Mouse (Mus musculus) layer of hippocampus, adult 2 months (tissue): ENCODE results near the gene Dtx4. TPM values are rescaled to one million over a fixed set of nuclear protein-coding genes. Genes with fewer than 3 reads are reported as not detected.
"Not testable (repeated sequence)": the region's sequence is repeated elsewhere in the genome, so short reads cannot be mapped to it uniquely, and the experiment has no call there.

Experiments used
- DNase-seq, 2 experiments: peaks; one replicate each; pipeline ENCODE4 v3.0.0; 2022; ENCODE audit warnings: low spot score in 2 of 2
- H3K27ac ChIP-seq: fragments of 200-600 bp; 2 replicates; pipeline ENCODE4 v1.8.1; 2022
- H3K4me3 ChIP-seq: fragments of 200-600 bp; 2 replicates; pipeline ENCODE4 v1.8.1; 2022; ENCODE audit warnings: mild to moderate bottlenecking
- CTCF ChIP-seq: fragments of 200-600 bp; conservative IDR thresholded peaks from 2 replicates; pipeline ENCODE4 v1.8.1; 2022; ENCODE audit warnings: antibody characterized with exemption, mild to moderate bottlenecking, moderate library complexity
- long read RNA-seq, 2 experiments: library from polyadenylated mRNA; stranded (forward); transcript quantifications; one replicate each; pipeline ENCODE4 v2.0.0; 2021; ENCODE audit warnings: borderline mapping rate in 2 of 2
- total RNA-seq, 2 experiments: library from RNA; stranded (reverse); gene quantifications; 2 replicates each; pipeline ENCODE4 v1.2.3; 2021

Gene Dtx4
- 10 to 100 TPM; 32.5 to 35.9 TPM for total RNA-seq
- long read RNA-seq, experiment 1, full-length matches to known transcripts, result 13 of 31 reads
- long read RNA-seq, experiment 1, partial matches to known transcripts, result 12 of 31 reads
- long read RNA-seq, experiment 1, other reads (novel, unspliced or antisense), result 6 of 31 reads
- long read RNA-seq, experiment 2, full-length matches to known transcripts, result 19 of 36 reads
- long read RNA-seq, experiment 2, partial matches to known transcripts, result 8 of 36 reads
- long read RNA-seq, experiment 2, other reads (novel, unspliced or antisense), result 9 of 36 reads

- H3K27ac ChIP-seq, result peak within 1 kb of the TSS; percentile 97
- TF ChIP-seq CTCF, result peak; percentile 81
- peak; percentile 94 for DNase-seq
- H3K4me3 ChIP-seq, result peak within 1 kb of the TSS; percentile 62
These were observed at the start of gene Dtx4 for GRCm38 (mm10) chr19:12501370-12502347. Gene Dtx4 (minus strand): TSS chr19:12501454.

GRCm38 (mm10) chr19:12550005-12550942, 49.0 kb upstream of the Dtx4 start:
- no peak overlapping the region for H3K27ac ChIP-seq
- H3K4me3 ChIP-seq, result no peak overlapping the region
- no peak for TF ChIP-seq CTCF
- DNase-seq, result no peak

- Histone ChIP-seq H3K27ac (no peak overlapping the region), H3K4me3 (no peak overlapping the region)
- TF ChIP-seq CTCF, result peak; percentile 62
- DNase-seq, result no peak
These were observed 47.9 kb upstream of the Dtx4 start for GRCm38 (mm10) chr19:12549166-12549565.

GRCm38 (mm10) chr19:12545440-12545839, 44.2 kb upstream of the Dtx4 start, which contains the start of gene Fam111a:
Gene Fam111a (plus strand): TSS chr19:12545740.
- not testable (repeated sequence) for H3K27ac ChIP-seq, DNase-seq, H3K4me3 ChIP-seq

GRCm38 (mm10) chr19:12541644-12542043, 40.4 kb upstream of the Dtx4 start:
- no peak for DNase-seq
- no peak for TF ChIP-seq CTCF

GRCm38 (mm10) chr19:12540727-12541126, 39.5 kb upstream of the Dtx4 start:
- no peak for DNase-seq
- Histone ChIP-seq H3K27ac (no peak overlapping the region), H3K4me3 (no peak overlapping the region)
- TF ChIP-seq CTCF, result no peak

More at GRCm38 (mm10) chr19:12541644-12542043, 40.4 kb upstream of the Dtx4 start:
- no peak overlapping the region for H3K4me3 ChIP-seq
- no peak overlapping the region for H3K27ac ChIP-seq

GRCm38 (mm10) chr19:12539975-12540374, 38.7 kb upstream of the Dtx4 start:
- no peak for TF ChIP-seq CTCF
- Histone ChIP-seq H3K27ac (no peak overlapping the region), H3K4me3 (no peak overlapping the region)
- DNase-seq, result no peak

- no peak for DNase-seq
- Histone ChIP-seq H3K4me3 (no peak overlapping the region), H3K27ac (no peak overlapping the region)
- no peak for TF ChIP-seq CTCF
These were observed 35.9 kb upstream of the Dtx4 start for GRCm38 (mm10) chr19:12537168-12537567.

- Histone ChIP-seq H3K4me3 (no peak overlapping the region), H3K27ac (no peak overlapping the region)
- no peak for DNase-seq
- TF ChIP-seq CTCF, result no peak
These were observed 22.1 kb upstream of the Dtx4 start for GRCm38 (mm10) chr19:12523377-12523776.

GRCm38 (mm10) chr19:12518541-12518890, 17.3 kb upstream of the Dtx4 start:
- Histone ChIP-seq H3K4me3 (peak overlapping the region; percentile 61), H3K27ac (peak overlapping the region; percentile 72; the same call in 1 of the 2 replicates)
- DNase-seq, result no peak
- no peak for TF ChIP-seq CTCF

- H3K4me3 ChIP-seq, result peak overlapping the region; percentile 61
- peak; percentile 88 for TF ChIP-seq CTCF
- peak overlapping the region; percentile 72 for H3K27ac ChIP-seq
- peak; percentile 71 to 74 for DNase-seq
These were observed 16.7 kb upstream of the Dtx4 start for GRCm38 (mm10) chr19:12517671-12518540.
